Mouse (Mus musculus) limb, embryonic 14.5 days (tissue): ENCODE results near the gene Adgrl3. TPM values are rescaled to one million over a fixed set of nuclear protein-coding genes. Genes with fewer than 3 reads are reported as not detected.

Source experiments
- ATAC-seq: fragments of 200-750 bp; cut with Nextera tagmentation; 2 replicates; pipeline ENCODE4 v1.8.0; 2017; ENCODE audit warnings: low read depth, moderate number of reproducible peaks, moderate TSS enrichment; ENCODE audit not compliant: low FRiP score
- DNase-seq: peaks from one replicate; pipeline ENCODE4 v3.0.0-alpha.2; 2015; ENCODE audit warnings: low spot score
- H3K27ac ChIP-seq: fragments of 300-500 bp; sonication (generic); replicated peaks from 2 replicates; pipeline ENCODE4 v1.5.1; 2014; ENCODE audit warnings: low read depth, mild to moderate bottlenecking, low read length, moderate library complexity, mixed read lengths
- H3K27me3 ChIP-seq: fragments of 300-500 bp; sonication (generic); 2 replicates; pipeline ENCODE4 v1.6.1; 2014; ENCODE audit warnings: low read length, mixed read lengths; ENCODE audit not compliant: control insufficient read depth, insufficient read depth
- H3K36me3 ChIP-seq: fragments of 300-500 bp; sonication (generic); 2 replicates; pipeline ENCODE4 v1.6.1; 2014; ENCODE audit warnings: mild to moderate bottlenecking, low read length, moderate library complexity, mixed read lengths; ENCODE audit not compliant: control insufficient read depth, insufficient read depth
- H3K4me1 ChIP-seq: fragments of 300-500 bp; sonication (generic); 2 replicates; pipeline ENCODE4 v1.6.1; 2014; ENCODE audit warnings: antibody characterized with exemption, low read length, mixed read lengths; ENCODE audit not compliant: control insufficient read depth, insufficient read depth
- H3K4me2 ChIP-seq: fragments of 300-500 bp; sonication (generic); replicated peaks from 2 replicates; pipeline ENCODE4 v1.6.1; 2014; ENCODE audit warnings: low read depth, mild to moderate bottlenecking, low read length, moderate library complexity; ENCODE audit not compliant: severe bottlenecking
- H3K4me3 ChIP-seq: fragments of 300-500 bp; sonication (generic); replicated peaks from 2 replicates; pipeline ENCODE4 v1.5.1; 2014; ENCODE audit warnings: low read length
- H3K9ac ChIP-seq: fragments of 300-500 bp; sonication (generic); 2 replicates; pipeline ENCODE4 v1.6.1; 2014; ENCODE audit warnings: mild to moderate bottlenecking, low read depth, low read length, moderate library complexity; ENCODE audit not compliant: severe bottlenecking
- H3K9me3 ChIP-seq: fragments of 300-500 bp; sonication (generic); 2 replicates; pipeline ENCODE4 v1.6.1; 2016; ENCODE audit warnings: low read length; ENCODE audit not compliant: control insufficient read depth
- POLR2A ChIP-seq: fragments of 200-500 bp; IDR thresholded peaks from 2 replicates; pipeline ENCODE4 v1.8.0; 2012; ENCODE audit warnings: inconsistent platforms, mild to moderate bottlenecking, moderate library complexity, borderline replicate concordance; ENCODE audit not compliant: insufficient read depth, insufficient read length; ENCODE audit errors: extremely low read depth
- WGBS: fragments of 180-500 bp; shearing (Covaris S2); extraction: QIAGEN DNeasy Blood & Tissue Kit; methylation state at CpG from one replicate; pipeline ENCODE4 v1.1.7; 2014; 5-methylcytosine and 5-hydroxymethylcytosine counted together
- microRNA-seq: library from miRNA; unstranded; fragments of <30 nt; microRNA quantifications from one replicate; pipeline ENCODE4, GENCODE M21; 2016
- polyA plus RNA-seq, 2 experiments: library from polyadenylated mRNA; depleted of rRNA in 1 of 2; stranded (reverse) in 1 of 2; unstranded in 1 of 2; fragments of >200 nt; fragmentation: Nextera tagmentation in 1 of 2; extraction: Ambion mirVana in 1 of 2; gene quantifications; 2 replicates each; pipeline versions ENCODE4 v1.2.1 to v1.2.3; 2012 to 2014

Adgrl3 gene
- polyA plus RNA-seq, 2 experiments: 37.6 to 41.1 TPM

DNA sequence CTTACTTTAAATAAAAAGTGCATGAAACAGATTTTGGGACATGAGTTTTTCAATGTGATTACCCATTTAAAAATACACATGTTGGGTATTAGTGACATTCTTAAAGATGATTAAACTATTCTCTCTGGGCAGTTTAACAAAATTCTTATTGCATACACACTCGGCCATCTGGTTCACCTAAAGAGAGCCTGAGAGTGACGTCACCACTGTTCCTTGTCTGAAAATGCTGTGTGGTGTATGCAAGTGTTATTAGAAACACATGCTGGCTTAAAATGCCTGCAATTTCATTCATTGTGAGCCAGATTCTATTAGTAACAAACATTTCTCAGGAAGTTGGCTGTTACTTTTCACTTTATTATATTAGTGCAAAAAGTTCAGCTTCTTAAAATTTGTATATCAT, 812.7 kb downstream of the Adgrl3 start:
- TF ChIP-seq POLR2A: no peak
- Histone ChIP-seq H3K4me2 (no peak overlapping the region), H3K27ac (no peak overlapping the region), H3K36me3 (no peaks in the 10 kb centered on the region), H3K4me3 (no peak overlapping the region), H3K9me3 (peaks cover 7% of the 10 kb centered on the region), H3K27me3 (no peaks in the 10 kb centered on the region), H3K9ac (no peak overlapping the region), H3K4me1 (no peaks in the 10 kb centered on the region; the same call in 1 of the 2 replicates)
- ATAC-seq: peak; percentile 85; the same call in 1 of the 2 replicates
- WGBS: 19% methylated on average over 2 of the region's 2 CpGs
- peak; percentile 90 for DNase-seq

DNA sequence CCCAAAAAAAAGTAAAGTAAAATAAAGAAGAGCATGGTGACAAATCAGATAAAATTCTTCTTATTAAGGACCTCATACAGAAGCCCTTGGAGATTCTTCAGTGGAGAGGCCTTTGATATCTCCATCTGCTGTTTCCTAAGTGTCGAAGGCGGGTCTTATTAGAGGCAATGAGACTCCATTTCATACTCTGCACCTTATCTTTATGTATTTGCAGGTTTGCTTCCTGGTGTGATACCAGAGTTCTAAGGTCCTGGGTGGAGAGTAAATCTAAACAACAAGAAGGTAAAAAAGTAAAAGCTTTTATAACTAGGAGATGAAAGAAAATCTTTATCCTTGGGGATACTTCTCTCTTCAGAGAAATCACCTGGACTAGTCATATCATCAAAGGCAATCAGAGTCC, 817.9 kb downstream of the Adgrl3 start:
- H3K9me3 ChIP-seq: peaks cover 7% of the 10 kb centered on the region
- H3K27me3 ChIP-seq: no peaks in the 10 kb centered on the region
- no peak overlapping the region for H3K4me3 ChIP-seq
- DNase-seq (no peak), ATAC-seq (no peak)
- no peak overlapping the region for H3K9ac ChIP-seq
- no peak overlapping the region for H3K4me2 ChIP-seq
- no peaks in the 10 kb centered on the region for H3K4me1 ChIP-seq
- H3K36me3 ChIP-seq: no peaks in the 10 kb centered on the region
- 94% methylated on average over 2 of the region's 2 CpGs for WGBS
- TF ChIP-seq POLR2A: no peak
- no peak overlapping the region for H3K27ac ChIP-seq

- no peak overlapping the region for H3K27ac ChIP-seq
- no peak overlapping the region for H3K9ac ChIP-seq
- H3K4me3 ChIP-seq: no peak overlapping the region
- H3K4me2 ChIP-seq: no peak overlapping the region
- H3K4me1 ChIP-seq: no peaks in the 10 kb centered on the region
- H3K9me3 ChIP-seq: no peaks in the 10 kb centered on the region
- ATAC-seq: no peak
- no peaks in the 10 kb centered on the region for H3K27me3 ChIP-seq
- 19% methylated on average over 4 of the region's 4 CpGs for WGBS
- no peaks in the 10 kb centered on the region for H3K36me3 ChIP-seq
- no peak for TF ChIP-seq POLR2A
- DNase-seq: no peak
Observed at GRCm38 (mm10) chr5:81843798-81844197, 823.9 kb downstream of the Adgrl3 start.

GRCm38 (mm10) chr5:81870336-81870735, 850.4 kb downstream of the Adgrl3 start:
- H3K4me3 ChIP-seq: no peak overlapping the region
- TF ChIP-seq POLR2A: no peak
- H3K36me3 ChIP-seq: no peaks in the 10 kb centered on the region
- 87% methylated on average over 6 of the region's 6 CpGs for WGBS
- ATAC-seq (no peak), DNase-seq (no peak)
- H3K27ac ChIP-seq: no peak overlapping the region
- H3K4me2 ChIP-seq: no peak overlapping the region
- no peaks in the 10 kb centered on the region for H3K4me1 ChIP-seq
- no peaks in the 10 kb centered on the region for H3K27me3 ChIP-seq
- H3K9ac ChIP-seq: no peak overlapping the region
- no peaks in the 10 kb centered on the region for H3K9me3 ChIP-seq

Small RNA genes within 50 kb of the gene (microRNA-seq; reads per million reads assigned to microRNA genes)
- not detected for gene Gm22048
